Mouse (Mus musculus) lung, adult 18-20 months (tissue): ENCODE data around the gene Gm6509.
"Not testable (repeated sequence)": the region's sequence is repeated elsewhere in the genome, so short reads cannot be mapped to it uniquely, and the experiment has no call there.

Experiments
- DNase-seq, 2 experiments: peaks; one replicate each; pipeline ENCODE4 v3.0.0; 2022; ENCODE audit warnings: mixed read lengths in 2 of 2

The Gm6509 gene

DNA sequence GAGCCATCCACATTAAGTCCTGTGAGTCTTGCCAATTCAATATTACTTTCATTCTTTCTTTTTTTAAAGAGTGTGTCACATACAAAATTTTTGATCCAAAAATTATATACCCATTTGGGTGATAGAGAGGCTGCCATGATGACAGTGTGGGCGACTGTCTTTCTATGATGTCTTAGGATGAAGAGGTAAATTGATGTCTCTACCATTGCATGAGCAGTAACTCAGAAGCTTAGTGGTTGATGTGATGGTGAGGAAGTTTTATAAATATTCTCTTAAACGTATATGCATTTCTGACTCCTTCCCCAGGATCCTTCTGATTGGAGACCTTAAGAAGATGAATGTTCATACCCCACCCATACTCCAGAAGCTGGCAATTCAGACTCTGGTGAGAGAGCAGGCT is at the start of gene Gm6509:
Gm6509 (plus strand) TSS at position 301 of the 400 bp plus-strand sequence.
- DNase-seq = not testable (repeated sequence)

- not testable (repeated sequence) for DNase-seq
Measured at GRCm38 (mm10) chr5:94616242-94616641, 7.5 kb upstream of the Gm6509 start, which contains the start of gene Gm3147. Gene Gm3147, minus strand, starts transcription at chr5:94616342.

- DNase-seq = not testable (repeated sequence)
Measured at GRCm38 (mm10) chr5:94648082-94648481, 24.3 kb downstream of the Gm6509 start, which contains the start of gene Gm6205. Gene Gm6205, plus strand, starts transcription at chr5:94648382.
